ENCODE assay signal across 22 mouse cellular contexts in the genomic region with DNA sequence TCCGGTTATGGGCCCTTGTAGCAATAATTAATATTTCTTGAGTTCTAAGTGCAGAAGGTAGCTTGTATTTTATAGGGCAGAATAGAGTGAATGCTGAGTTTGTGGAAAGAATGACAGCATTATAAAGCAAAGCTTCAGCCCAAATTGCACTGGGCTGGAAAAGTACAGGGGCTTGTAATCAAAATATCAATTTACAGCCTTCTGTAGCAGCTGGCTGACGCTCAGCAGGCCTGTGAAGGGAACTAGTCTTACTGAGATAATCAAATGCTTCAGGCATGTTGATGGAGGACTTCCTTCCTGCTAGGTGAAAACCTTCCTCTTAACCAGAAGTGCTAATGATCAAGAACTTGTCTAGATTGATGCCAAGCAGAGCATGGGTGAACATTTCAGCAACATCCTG.
DNase-seq lines count a peak whose midpoint lies in the region; ATAC-seq and TF ChIP-seq lines count a peak whose summit lies in the region.
"Had no signal": no experiment of that assay in that cellular context is flagged by ENCODE, and none has a peak within 500 bp of the region (broad histone marks: within the 10 kb centered on the region; RNA-seq: fewer than 3 reads in every experiment).

No protein-coding gene starts in this region.

- no peaks in the 10 kb centered on the region for H3K27me3 ChIP-seq in kidney, postnatal 0 days (ENCODE audit: insufficient read depth, low read length)
- H3K27me3 ChIP-seq in embryonic facial prominence, embryonic 10.5 days (replicated peaks; ENCODE audit: low read depth, poor library complexity, severe bottlenecking): no peaks in the 10 kb centered on the region
- H3K27me3 ChIP-seq in limb, embryonic 14.5 days (ENCODE audit: control insufficient read depth, insufficient read depth, low read length): no peaks in the 10 kb centered on the region
- H3K27me3 ChIP-seq: forebrain, embryonic 15.5 days; heart, embryonic 15.5 days; hindbrain, embryonic 13.5 days; kidney, embryonic 15.5 days; midbrain, embryonic 12.5 days had no signal

- peak; percentile 10 for DNase-seq in embryo, embryonic 11 days
- no peak for DNase-seq in embryo, embryonic 10.5 days (ENCODE audit: low spot score)
- peak; percentile 36 for DNase-seq in kidney, postnatal 0 days (ENCODE audit: low spot score)
- DNase-seq in kidney, postnatal 10 days: no peak
- DNase-seq in embryonic facial prominence, embryonic 10.5 days (ENCODE audit: low spot score): peak; percentile 22
- DNase-seq in limb, embryonic 14.5 days (ENCODE audit: low spot score): peak; percentile 59
- no peak for DNase-seq in adrenal gland, adult 18-20 months (ENCODE audit: low spot score in 2 of 2)
- no peak for DNase-seq in cerebellum, adult 9-10 months
- DNase-seq: adrenal gland, postnatal 36 days; cerebellum, adult 11-12 months; cerebellum, postnatal 14 days; gastrocnemius, postnatal 25 days; heart, postnatal 36 days; lung, embryonic 14.5 days; right cerebral cortex, postnatal 25 days had no signal

- no peaks in the 10 kb centered on the region for H3K36me3 ChIP-seq in kidney, postnatal 0 days (ENCODE audit: insufficient read depth, low read length)
- no peaks in the 10 kb centered on the region for H3K36me3 ChIP-seq in embryonic facial prominence, embryonic 10.5 days (replicated peaks)
- H3K36me3 ChIP-seq in limb, embryonic 14.5 days (ENCODE audit: control insufficient read depth, insufficient read depth, low read length): no peaks in the 10 kb centered on the region
- H3K36me3 ChIP-seq: forebrain, embryonic 15.5 days; heart, embryonic 15.5 days; hindbrain, embryonic 13.5 days; kidney, embryonic 15.5 days; midbrain, embryonic 12.5 days had no signal

- no peak for TF ChIP-seq POLR2A in limb, embryonic 14.5 days (IDR thresholded peaks at IDR 0.05; ENCODE audit: borderline replicate concordance, extremely low read depth, insufficient read depth, insufficient read length)

- H3K27ac ChIP-seq in kidney, postnatal 0 days: no peak overlapping the region
- no peak overlapping the region; the same call in 1 of the 2 replicates for H3K27ac ChIP-seq in embryonic facial prominence, embryonic 10.5 days (replicated peaks)
- H3K27ac ChIP-seq in limb, embryonic 14.5 days (replicated peaks; ENCODE audit: low read depth, low read length): 0 out of 2 replicates have a peak overlapping the region, but pooled peaks have one; percentile 21
- H3K27ac ChIP-seq: forebrain, embryonic 15.5 days; heart, embryonic 15.5 days; hindbrain, embryonic 13.5 days; kidney, embryonic 15.5 days; liver, embryonic 14.5 days; midbrain, embryonic 12.5 days had no signal

- 34% methylated on average over 2 of the region's 2 CpGs for WGBS in kidney, postnatal 0 days
- WGBS in embryonic facial prominence, embryonic 10.5 days: 57% methylated on average over 2 of the region's 2 CpGs
- WGBS in limb, embryonic 14.5 days: 17% methylated on average over 2 of the region's 2 CpGs

- no peaks in the 10 kb centered on the region for H3K4me1 ChIP-seq in kidney, postnatal 0 days (replicated peaks; ENCODE audit: insufficient read depth, low read length)
- peaks cover 8% of the 10 kb centered on the region; the same call in 1 of the 2 replicates for H3K4me1 ChIP-seq in embryonic facial prominence, embryonic 10.5 days
- H3K4me1 ChIP-seq in limb, embryonic 14.5 days (ENCODE audit: control insufficient read depth, insufficient read depth, low read length): peaks cover 6% of the 10 kb centered on the region; the same call in 1 of the 2 replicates
- H3K4me1 ChIP-seq: forebrain, embryonic 15.5 days; heart, embryonic 15.5 days; hindbrain, embryonic 13.5 days; kidney, embryonic 15.5 days; midbrain, embryonic 12.5 days had no signal

- H3K4me3 ChIP-seq in kidney, postnatal 0 days (replicated peaks; ENCODE audit: low read depth, low read length): no peak overlapping the region
- no peak overlapping the region for H3K4me3 ChIP-seq in embryonic facial prominence, embryonic 10.5 days
- H3K4me3 ChIP-seq in limb, embryonic 14.5 days (replicated peaks; ENCODE audit: low read length): no peak overlapping the region
- H3K4me3 ChIP-seq: erythroblast, embryonic 14.5 days; forebrain, embryonic 15.5 days; heart, embryonic 15.5 days; hindbrain, embryonic 13.5 days; kidney, embryonic 15.5 days; midbrain, embryonic 12.5 days had no signal

- no peak for ATAC-seq in kidney, postnatal 0 days (replicated peaks; ENCODE audit: low FRiP score, low read depth)
- no peak for ATAC-seq in limb, embryonic 14.5 days (ENCODE audit: low FRiP score, low read depth)
- ATAC-seq: forebrain, embryonic 15.5 days had no signal

- TF ChIP-seq CTCF in kidney, postnatal 0 days (IDR thresholded peaks at IDR 0.05; ENCODE audit: low read depth): no peak

- no peak overlapping the region for H3K9ac ChIP-seq in kidney, postnatal 0 days (ENCODE audit: low read depth, low read length)
- H3K9ac ChIP-seq in limb, embryonic 14.5 days (ENCODE audit: low read depth, low read length, severe bottlenecking): no peak overlapping the region
- H3K9ac ChIP-seq: forebrain, embryonic 15.5 days; heart, embryonic 15.5 days; hindbrain, embryonic 13.5 days; kidney, embryonic 15.5 days; liver, embryonic 14.5 days; lung, embryonic 14.5 days; midbrain, embryonic 12.5 days had no signal

- no peak overlapping the region for H3K4me2 ChIP-seq in kidney, postnatal 0 days (ENCODE audit: low read length)
- H3K4me2 ChIP-seq in limb, embryonic 14.5 days (replicated peaks; ENCODE audit: low read depth, low read length, severe bottlenecking): no peak overlapping the region
- H3K4me2 ChIP-seq: forebrain, embryonic 15.5 days; heart, embryonic 15.5 days; hindbrain, embryonic 13.5 days; kidney, embryonic 15.5 days; lung, embryonic 14.5 days; midbrain, embryonic 12.5 days had no signal

- H3K9me3 ChIP-seq in kidney, postnatal 0 days (replicated peaks; ENCODE audit: low read length): no peaks in the 10 kb centered on the region
- no peaks in the 10 kb centered on the region for H3K9me3 ChIP-seq in embryonic facial prominence, embryonic 10.5 days
- H3K9me3 ChIP-seq in limb, embryonic 14.5 days (ENCODE audit: control insufficient read depth, low read length): no peaks in the 10 kb centered on the region
- H3K9me3 ChIP-seq: forebrain, embryonic 15.5 days; heart, embryonic 15.5 days; hindbrain, embryonic 13.5 days; kidney, embryonic 15.5 days; midbrain, embryonic 12.5 days had no signal

Comparison
In these comparisons a context has a peak if more than half of its experiments do, and no peak if none do; other contexts are left out.
1. DNase-seq: peak in embryo, embryonic 11 days (single experiment), kidney, postnatal 0 days (single experiment), embryonic facial prominence, embryonic 10.5 days (single experiment) and limb, embryonic 14.5 days (single experiment); none in embryo, embryonic 10.5 days (single experiment), kidney, postnatal 10 days (single experiment), adrenal gland, adult 18-20 months (0 of 2) and cerebellum, adult 9-10 months (single experiment).